Mouse (Mus musculus) heart, embryonic 16.5 days (tissue): ENCODE data around the gene Mbd5. TPM values are rescaled to one million over a fixed set of nuclear protein-coding genes. Genes with fewer than 3 reads are reported as not detected.

Experiments used
- ATAC-seq: fragments of 200-750 bp; cut with Nextera tagmentation; replicated peaks from 2 replicates; pipeline ENCODE4 v1.8.0; 2017; ENCODE audit warnings: moderate number of reproducible peaks; ENCODE audit not compliant: insufficient read depth, low FRiP score; ENCODE audit errors: extremely low read depth
- H3K27ac ChIP-seq: fragments of 300-500 bp; sonication (generic); 2 replicates; pipeline ENCODE4 v1.5.1; 2014; ENCODE audit warnings: mild to moderate bottlenecking, low read length, control low read depth, moderate library complexity
- H3K27me3 ChIP-seq: fragments of 300-500 bp; sonication (generic); 2 replicates; pipeline ENCODE4 v1.6.1; 2014; ENCODE audit warnings: low read length, mixed read lengths; ENCODE audit not compliant: control insufficient read depth, insufficient read depth
- H3K36me3 ChIP-seq: fragments of 300-500 bp; sonication (generic); 2 replicates; pipeline ENCODE4 v1.6.1; 2014; ENCODE audit not compliant: control insufficient read depth, insufficient read depth
- H3K4me1 ChIP-seq: fragments of 300-500 bp; sonication (generic); 2 replicates; pipeline ENCODE4 v1.6.1; 2014; ENCODE audit warnings: low read length, mixed read lengths; ENCODE audit not compliant: control insufficient read depth, insufficient read depth
- H3K4me2 ChIP-seq: fragments of 300-500 bp; sonication (generic); 2 replicates; pipeline ENCODE4 v1.6.1; 2014; ENCODE audit warnings: low read depth, mild to moderate bottlenecking, control low read depth, low read length
- H3K4me3 ChIP-seq: fragments of 300-500 bp; sonication (generic); 2 replicates; pipeline ENCODE4 v1.5.1; 2014; ENCODE audit warnings: mild to moderate bottlenecking, control low read depth, low read length
- H3K9ac ChIP-seq: fragments of 300-500 bp; sonication (generic); 2 replicates; pipeline ENCODE4 v1.6.1; 2014; ENCODE audit warnings: low read length, control low read depth
- H3K9me3 ChIP-seq: fragments of 300-500 bp; sonication (generic); replicated peaks from 2 replicates; pipeline ENCODE4 v1.6.1; 2016; ENCODE audit warnings: low read length; ENCODE audit not compliant: control insufficient read depth
- WGBS: fragments of 180-500 bp; shearing (Covaris S2); extraction: QIAGEN DNeasy Blood & Tissue Kit; methylation state at CpG from one replicate; pipeline ENCODE4 v1.1.7; 2014; 5-methylcytosine and 5-hydroxymethylcytosine counted together
- polyA plus RNA-seq: library from polyadenylated mRNA; unstranded; fragments of >200 nt; fragmentation: Nextera tagmentation; extraction: Ambion mirVana; gene quantifications from 2 replicates; pipeline ENCODE4 v1.2.1, GENCODE M21; 2015

The Mbd5 gene
- 21.6 and 21.8 TPM in 2 replicates for polyA plus RNA-seq

DNA sequence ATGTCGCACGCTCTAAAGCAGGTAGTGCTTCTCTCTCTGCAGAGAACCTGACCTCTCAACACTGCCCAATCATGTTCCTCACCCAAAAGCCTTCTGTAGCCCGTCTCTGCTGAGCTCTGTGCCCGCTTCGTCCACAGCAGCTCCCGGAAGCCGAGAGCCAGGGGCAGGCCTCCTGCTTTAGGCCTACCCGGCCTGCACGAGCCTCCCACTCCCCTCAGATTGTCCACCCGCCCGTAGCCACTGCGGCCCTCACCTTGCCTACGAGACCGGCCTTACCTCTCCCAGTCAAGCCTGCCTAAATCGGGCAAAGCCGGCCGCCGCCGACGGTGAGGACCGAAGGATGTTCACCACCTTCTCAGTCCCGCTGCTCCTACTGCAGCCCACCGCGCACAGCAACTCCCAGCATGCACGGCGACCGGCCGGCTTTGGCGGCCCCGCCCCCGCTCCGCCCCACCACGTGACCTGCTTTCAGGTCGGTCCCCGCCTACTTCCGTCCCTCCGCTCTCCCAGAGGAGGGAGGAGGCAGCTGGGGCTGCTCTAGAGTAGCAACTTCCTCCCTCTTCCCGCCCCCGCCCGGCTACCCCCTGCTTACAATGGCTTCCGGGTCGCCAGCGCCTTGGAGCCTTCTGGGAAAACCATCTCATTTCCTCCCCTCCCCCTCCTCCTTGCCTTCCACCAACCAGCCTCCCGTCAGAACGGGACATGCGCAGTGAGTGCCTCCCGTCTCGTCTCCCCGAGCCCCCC, at the start of gene Mbd5:
Gene Mbd5 (plus strand): TSS at position 668 of the 744 bp plus-strand sequence.
- Histone ChIP-seq H3K36me3 (no peaks in the 10 kb centered on the region), H3K4me1 (peaks cover 6% of the 10 kb centered on the region), H3K9ac (peak within 1 kb of the TSS; percentile 96), H3K4me3 (peak within 1 kb of the TSS; percentile 94), H3K4me2 (peak within 1 kb of the TSS; percentile 84), H3K27me3 (no peaks in the 10 kb centered on the region), H3K9me3 (no peaks in the 10 kb centered on the region), H3K27ac (peak within 1 kb of the TSS; percentile 98)
- 0% methylated on average over 46 of the region's 49 CpGs for WGBS
- peak; percentile 99 for ATAC-seq

DNA sequence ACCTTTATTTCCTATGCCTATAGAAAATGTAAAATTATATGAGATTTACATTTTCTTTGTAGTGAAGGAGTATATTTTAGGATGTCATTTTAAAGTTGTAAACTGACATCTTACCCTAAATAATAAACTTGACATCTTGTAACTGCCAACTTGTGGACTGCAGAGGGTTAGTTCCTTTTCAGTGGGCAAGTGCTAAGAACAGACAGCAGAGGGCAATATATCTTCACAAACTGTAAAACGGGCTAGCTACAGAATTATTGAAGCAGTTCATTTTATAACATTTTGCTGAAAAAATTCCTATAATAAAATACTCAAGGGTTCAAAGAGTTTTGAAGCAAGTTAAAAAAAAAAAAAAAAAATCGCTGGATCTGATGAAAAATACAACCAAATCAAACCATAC, 40.4 kb upstream of the Mbd5 start:
- Histone ChIP-seq H3K9me3 (no peaks in the 10 kb centered on the region), H3K4me2 (no peak overlapping the region), H3K4me3 (no peak overlapping the region), H3K27ac (no peak overlapping the region), H3K4me1 (no peaks in the 10 kb centered on the region), H3K9ac (no peak overlapping the region), H3K27me3 (no peaks in the 10 kb centered on the region), H3K36me3 (peaks cover 8% of the 10 kb centered on the region)
- no peak for ATAC-seq
- WGBS = 38% methylated on average over 2 of the region's 2 CpGs

GRCm38 (mm10) chr2:48914185-48914584, 35.1 kb upstream of the Mbd5 start:
- ATAC-seq = no peak

GRCm38 (mm10) chr2:48915832-48916231, 33.5 kb upstream of the Mbd5 start:
- Histone ChIP-seq H3K27me3 (no peaks in the 10 kb centered on the region), H3K36me3 (peaks cover 6% of the 10 kb centered on the region; the same call in 1 of the 2 replicates), H3K9me3 (no peaks in the 10 kb centered on the region), H3K9ac (no peak overlapping the region), H3K4me2 (no peak overlapping the region), H3K4me3 (no peak overlapping the region), H3K27ac (no peak overlapping the region), H3K4me1 (no peaks in the 10 kb centered on the region)
- ATAC-seq = no peak

More at GRCm38 (mm10) chr2:48914185-48914584, 35.1 kb upstream of the Mbd5 start:
- Histone ChIP-seq H3K4me3 (no peak overlapping the region), H3K27ac (no peak overlapping the region), H3K9ac (no peak overlapping the region), H3K27me3 (no peaks in the 10 kb centered on the region), H3K36me3 (peaks cover 6% of the 10 kb centered on the region; the same call in 1 of the 2 replicates), H3K4me1 (no peaks in the 10 kb centered on the region), H3K9me3 (no peaks in the 10 kb centered on the region), H3K4me2 (no peak overlapping the region)
- 44% methylated on average over 1 of the region's 1 CpGs for WGBS

DNA sequence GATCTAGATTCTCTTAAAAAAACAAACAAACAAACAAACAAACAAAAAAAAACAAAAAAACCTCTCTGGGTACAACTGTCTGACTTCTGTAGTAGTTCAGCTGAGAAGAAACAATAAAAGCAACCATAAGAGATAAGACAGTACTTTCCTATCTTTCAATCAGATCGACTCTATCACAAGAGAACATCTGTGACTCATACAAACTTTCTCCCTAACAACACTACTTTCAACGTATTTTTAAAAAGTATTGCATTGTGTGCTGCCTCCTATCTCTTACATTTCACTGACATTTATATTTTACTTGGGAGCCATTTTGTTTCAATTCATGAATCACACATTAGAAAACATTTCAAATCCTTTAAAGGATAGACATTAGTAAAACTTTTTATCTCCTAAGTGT, 14.2 kb upstream of the Mbd5 start:
- H3K9ac ChIP-seq = no peak overlapping the region
- no peaks in the 10 kb centered on the region for H3K4me1 ChIP-seq
- no peak overlapping the region for H3K4me3 ChIP-seq
- H3K9me3 ChIP-seq = no peaks in the 10 kb centered on the region
- WGBS = 83% methylated on average over 2 of the region's 2 CpGs
- peaks cover 11% of the 10 kb centered on the region for H3K36me3 ChIP-seq
- no peak for ATAC-seq
- no peaks in the 10 kb centered on the region for H3K27me3 ChIP-seq
- no peak overlapping the region for H3K4me2 ChIP-seq
- no peak overlapping the region for H3K27ac ChIP-seq

- H3K27me3 ChIP-seq = no peaks in the 10 kb centered on the region
- H3K4me1 ChIP-seq = peaks cover 6% of the 10 kb centered on the region
- no peak overlapping the region for H3K27ac ChIP-seq
- peak overlapping the region; percentile 86 for H3K9ac ChIP-seq
- peak overlapping the region; percentile 84 for H3K4me2 ChIP-seq
- H3K9me3 ChIP-seq = no peaks in the 10 kb centered on the region
- ATAC-seq = no peak
- H3K36me3 ChIP-seq = no peaks in the 10 kb centered on the region
- peak overlapping the region; percentile 18 for H3K4me3 ChIP-seq
- WGBS = 67% methylated on average over 3 of the region's 3 CpGs
Observed at GRCm38 (mm10) chr2:48947761-48948160, 1.5 kb upstream of the Mbd5 start.

DNA sequence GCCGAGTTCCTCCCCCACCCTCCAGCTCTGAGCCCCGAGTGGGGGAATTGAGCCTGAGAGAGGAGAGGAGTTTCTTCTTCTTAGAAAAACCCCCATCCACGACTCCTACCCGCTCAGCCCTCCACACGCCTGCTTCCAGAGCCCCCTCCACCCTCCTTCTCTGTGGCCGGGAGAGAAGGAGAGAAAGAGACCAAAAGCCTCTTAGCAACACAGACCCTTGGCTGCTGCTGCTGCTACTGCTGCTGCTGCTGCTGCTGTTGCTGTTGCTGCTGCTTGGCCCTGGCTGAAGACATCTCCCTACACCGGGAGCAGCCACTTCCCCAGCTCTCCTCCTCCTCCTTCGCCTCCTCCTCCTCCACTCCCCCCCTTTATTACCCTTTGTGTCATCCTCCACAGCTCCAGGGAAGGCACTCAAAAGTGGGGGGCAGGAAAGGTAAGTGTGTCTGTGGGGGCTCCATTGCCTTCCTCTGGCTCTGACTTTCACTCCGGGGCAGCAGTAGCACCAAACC, 489 bp downstream of the Mbd5 start:
- Histone ChIP-seq H3K27ac (peak overlapping the region; percentile 98), H3K36me3 (no peaks in the 10 kb centered on the region), H3K27me3 (no peaks in the 10 kb centered on the region), H3K9ac (peak overlapping the region; percentile 96), H3K9me3 (no peaks in the 10 kb centered on the region), H3K4me3 (peak overlapping the region; percentile 94), H3K4me2 (peak overlapping the region; percentile 82), H3K4me1 (peaks cover 6% of the 10 kb centered on the region)
- peak; percentile 39 for ATAC-seq
- 0% methylated on average over 9 of the region's 9 CpGs for WGBS

GRCm38 (mm10) chr2:48950252-48950315, 776 bp downstream of the Mbd5 start, which contains the start of gene Orc4:
TSS of gene Orc4 (minus strand) at chr2:48950277.
- H3K4me3 ChIP-seq = peak within 1 kb of the TSS; percentile 94
- H3K27ac ChIP-seq = peak within 1 kb of the TSS; percentile 98
- 0% methylated on average over 2 of the region's 2 CpGs for WGBS
- H3K27me3 ChIP-seq = no peaks in the 10 kb centered on the region
- peaks cover 6% of the 10 kb centered on the region for H3K4me1 ChIP-seq
- no peak for ATAC-seq
- peak within 1 kb of the TSS; percentile 96 for H3K9ac ChIP-seq
- peak within 1 kb of the TSS; percentile 82 for H3K4me2 ChIP-seq
- no peaks in the 10 kb centered on the region for H3K36me3 ChIP-seq
- no peaks in the 10 kb centered on the region for H3K9me3 ChIP-seq

GRCm38 (mm10) chr2:48950316-48950880, 1.1 kb downstream of the Mbd5 start:
- WGBS = 5% methylated on average over 5 of the region's 6 CpGs
- Histone ChIP-seq H3K4me1 (peaks cover 6% of the 10 kb centered on the region), H3K36me3 (no peaks in the 10 kb centered on the region), H3K27me3 (no peaks in the 10 kb centered on the region), H3K9me3 (no peaks in the 10 kb centered on the region), H3K27ac (peak overlapping the region; percentile 98), H3K4me3 (peak overlapping the region; percentile 94), H3K4me2 (peak overlapping the region; percentile 82), H3K9ac (peak overlapping the region; percentile 96)
- no peak; the same call in 1 of the 2 replicates for ATAC-seq
